Mouse (Mus musculus) large intestine, adult 2 months (tissue): Measurements from ENCODE around the gene Cflar. TPM values are rescaled to one million over a fixed set of nuclear protein-coding genes. Genes with fewer than 3 reads are reported as not detected.

Experiments used
- DNase-seq: peaks from one replicate; pipeline ENCODE4 v3.0.0-alpha.2; 2012; ENCODE audit warnings: low read depth, low spot score
- WGBS: fragments of 180-500 bp; shearing (Covaris S2); methylation state at CpG from one replicate; pipeline ENCODE4 v1.1.7; 2018; 5-methylcytosine and 5-hydroxymethylcytosine counted together
- polyA plus RNA-seq: library from polyadenylated mRNA; depleted of rRNA; stranded (reverse); fragments of >200 nt; gene quantifications from 2 replicates; pipeline ENCODE4 v1.2.3, GENCODE M21; 2012; rRNA removed

Cflar gene
- polyA plus RNA-seq, 1 experiment = 29.0 TPM

DNA sequence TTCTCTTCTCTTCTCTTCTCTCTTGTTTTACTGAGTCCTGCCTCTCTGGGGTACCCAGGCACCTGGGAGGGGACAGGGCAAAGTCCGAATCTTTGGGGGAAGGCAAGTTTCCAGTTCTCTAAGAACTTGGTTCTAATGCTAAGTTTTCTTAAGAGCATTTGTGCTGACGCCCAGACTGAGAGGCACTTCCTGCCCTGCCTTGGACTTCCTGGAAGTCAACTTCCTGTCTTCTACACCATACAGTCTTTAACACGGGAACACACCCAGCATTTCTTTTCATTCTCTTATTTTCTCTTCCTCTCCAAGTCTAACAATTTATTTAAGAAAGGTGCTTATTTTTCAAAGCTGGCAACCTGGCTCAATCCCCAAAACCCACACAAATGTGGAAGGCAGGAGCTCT, 95.3 kb downstream of the Cflar start:
- WGBS = 59% methylated on average over 3 of the region's 3 CpGs
- DNase-seq = no peak

Other genes with a start within 250 kb of the Cflar start
- 4.2 and 5.7 TPM in 2 replicates for gene Orc2, start 206.4 kb upstream of the Cflar start, polyA plus RNA-seq
- gene Fam126b, start 125.2 kb upstream of the Cflar start, polyA plus RNA-seq = 0.74 and 2.9 TPM in 2 replicates
- gene Ndufb3, start 125.1 kb upstream of the Cflar start, polyA plus RNA-seq = 60.2 TPM in 2 replicates
- 1.1 and 2.0 TPM in 2 replicates for gene Als2cr12, start 15.5 kb upstream of the Cflar start, polyA plus RNA-seq
- 20.4 and 31.8 TPM in 2 replicates for gene Casp8, start 83.9 kb downstream of the Cflar start, polyA plus RNA-seq